Mouse (Mus musculus) forelimb bud, embryonic 11.5 days (tissue): ENCODE results near the gene Hif3a.

ENCODE experiments used
- DNase-seq: peaks from one replicate; pipeline ENCODE4 v3.0.0-alpha.2; 2012; ENCODE audit warnings: low read depth, low spot score

Hif3a gene

DNA sequence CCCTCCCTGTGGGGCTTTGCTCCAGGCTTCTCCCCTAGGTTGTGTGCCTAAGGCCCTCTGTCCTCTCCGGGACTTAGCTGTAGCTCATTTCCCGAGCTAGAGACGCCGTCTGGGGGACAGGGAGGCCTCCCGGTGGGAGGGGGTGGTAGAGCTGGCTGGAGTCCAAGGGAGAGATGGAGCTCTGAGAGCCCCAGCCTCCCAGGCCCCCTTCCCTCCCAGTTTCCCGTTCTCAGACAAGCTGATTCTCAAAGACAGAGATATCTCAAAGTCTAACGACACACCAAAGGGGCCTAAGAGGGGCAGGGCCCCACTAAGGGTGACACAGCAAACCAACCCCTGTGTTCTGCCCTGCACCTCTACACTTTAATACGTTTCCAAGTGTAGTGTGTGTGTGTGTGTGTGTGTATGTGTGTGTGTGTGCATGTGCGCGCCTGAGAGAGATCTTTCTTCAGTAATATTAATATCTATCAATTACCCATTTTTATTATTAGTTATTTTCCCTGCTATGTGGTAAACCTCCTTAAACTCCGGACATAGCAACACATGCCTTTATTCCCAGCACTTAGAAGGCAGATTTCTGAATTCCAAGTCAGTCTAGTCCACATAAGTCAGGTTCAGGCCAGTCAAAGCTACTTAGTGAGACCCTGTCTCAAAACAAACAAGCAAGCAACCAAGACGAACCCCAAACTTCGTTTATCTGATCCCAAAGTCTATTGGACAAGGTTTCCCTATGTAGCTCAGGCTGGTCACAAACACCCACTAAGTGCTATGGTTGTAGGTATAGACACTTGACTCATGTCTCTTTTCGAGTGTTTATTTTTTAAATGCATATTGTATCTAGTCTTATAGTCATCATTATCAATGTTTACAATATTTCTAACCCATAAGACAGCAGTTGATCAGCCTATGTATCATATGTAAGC lies 5.4 kb downstream of the Hif3a start:
- no peak for DNase-seq

- peak; percentile 80 for DNase-seq
Observed at GRCm38 (mm10) chr7:17056081-17056581, 6.1 kb downstream of the Hif3a start.

DNA sequence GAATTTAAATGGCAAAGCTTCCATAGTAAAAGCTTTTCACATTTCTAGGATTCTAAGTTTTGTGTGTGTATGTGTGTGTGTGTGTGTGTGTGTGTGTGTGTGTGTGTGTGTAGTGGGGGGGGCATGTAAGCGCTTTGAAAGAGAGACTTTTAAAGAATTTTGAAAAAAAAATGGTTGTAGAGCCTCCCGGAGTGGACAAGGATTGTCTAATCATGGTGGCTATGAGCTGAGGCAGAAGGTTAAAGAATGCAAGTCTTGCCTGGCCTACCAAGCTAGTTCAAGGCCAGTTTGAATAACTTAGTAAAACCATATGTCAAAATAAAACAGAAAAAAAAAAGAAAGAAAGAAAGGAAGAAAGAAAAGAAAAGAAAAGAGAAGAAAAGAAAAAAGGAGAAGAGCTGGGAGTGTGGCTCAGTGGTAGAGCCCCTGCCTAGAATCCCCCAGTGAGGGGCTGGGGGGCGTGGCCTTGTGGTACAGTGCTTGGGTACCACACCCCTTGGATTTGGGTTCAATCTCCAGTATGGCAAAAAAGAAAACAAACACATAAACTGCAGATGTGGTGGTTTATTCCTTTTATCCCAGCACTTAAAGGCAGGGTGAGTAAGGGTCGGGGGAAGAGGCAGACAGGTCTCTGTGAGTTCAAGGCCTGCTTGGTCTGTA lies 6.8 kb downstream of the Hif3a start:
- no peak for DNase-seq

DNA sequence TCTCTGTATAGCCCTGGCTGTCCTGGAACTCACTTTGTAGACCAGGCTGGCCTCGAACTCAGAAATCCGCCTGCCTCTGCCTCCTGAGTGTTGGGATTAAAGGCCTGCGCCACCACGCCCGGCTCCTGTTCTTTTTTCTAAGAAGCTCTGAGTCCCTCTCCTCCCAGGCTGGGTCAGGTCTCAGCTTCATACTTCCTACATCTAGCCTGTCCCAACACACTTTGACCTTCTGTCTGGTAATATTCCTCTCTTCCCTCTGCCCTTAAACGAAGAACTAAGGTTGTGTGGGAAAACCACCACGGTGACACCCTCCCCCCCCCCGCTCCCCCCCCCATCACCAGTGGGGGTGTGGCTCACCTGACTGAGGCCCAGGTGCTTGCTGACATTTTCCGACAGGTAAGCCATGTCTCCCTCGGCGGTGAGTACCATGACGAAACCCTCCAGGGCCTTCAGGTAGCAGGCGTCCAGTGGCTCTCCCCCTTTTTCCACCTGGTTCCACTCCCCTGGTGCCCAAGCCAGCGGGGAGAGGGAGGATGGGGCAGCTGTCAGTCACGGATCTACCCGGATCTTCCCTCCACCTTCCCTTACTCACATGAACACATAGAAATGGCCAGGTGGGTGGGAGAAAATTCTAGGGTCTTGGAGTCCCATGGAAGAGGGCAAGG lies 7.8 kb downstream of the Hif3a start:
- DNase-seq: no peak

DNA sequence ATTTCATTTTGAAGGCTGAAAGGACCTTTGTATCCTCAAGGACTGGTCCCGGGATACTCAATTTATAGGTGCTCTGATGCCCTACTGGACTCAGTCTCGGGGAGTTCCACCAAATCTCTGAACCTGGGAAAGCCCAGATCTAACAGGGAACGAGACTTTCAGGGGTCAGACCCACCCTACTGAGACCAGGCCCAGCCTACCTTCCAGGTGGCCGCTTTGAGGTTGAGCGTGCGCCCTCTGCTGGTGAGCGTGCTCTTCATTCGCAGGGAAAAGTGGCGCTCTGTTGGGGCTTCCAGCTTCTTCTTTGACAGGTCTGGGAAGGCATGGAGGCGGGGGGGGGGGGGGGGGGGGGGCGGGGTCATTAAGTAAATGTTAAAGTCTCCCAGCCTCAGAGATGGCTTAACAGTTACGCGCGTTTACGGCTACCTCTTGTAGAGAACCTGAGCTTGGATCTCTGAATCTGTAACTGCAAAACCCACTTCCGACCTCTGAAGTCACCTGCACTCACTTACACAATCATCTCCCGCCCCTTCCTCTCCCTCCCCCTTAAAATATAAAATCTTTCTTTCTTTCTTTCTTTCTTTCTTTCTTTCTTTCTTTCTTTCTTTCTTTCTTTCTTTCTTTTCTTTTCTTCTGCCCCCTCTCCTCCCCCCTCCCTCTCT lies 11.2 kb downstream of the Hif3a start:
- DNase-seq: peak; percentile 75

- DNase-seq: no peak
Observed at GRCm38 (mm10) chr7:17050491-17050890, 11.7 kb downstream of the Hif3a start.

- DNase-seq: no peak
Observed at GRCm38 (mm10) chr7:17048431-17049190, 13.6 kb downstream of the Hif3a start.

- DNase-seq: no peak
Observed at GRCm38 (mm10) chr7:17047041-17047682, 15.1 kb downstream of the Hif3a start.

GRCm38 (mm10) chr7:17045743-17046142 lies 16.5 kb downstream of the Hif3a start:
- no peak for DNase-seq

DNA sequence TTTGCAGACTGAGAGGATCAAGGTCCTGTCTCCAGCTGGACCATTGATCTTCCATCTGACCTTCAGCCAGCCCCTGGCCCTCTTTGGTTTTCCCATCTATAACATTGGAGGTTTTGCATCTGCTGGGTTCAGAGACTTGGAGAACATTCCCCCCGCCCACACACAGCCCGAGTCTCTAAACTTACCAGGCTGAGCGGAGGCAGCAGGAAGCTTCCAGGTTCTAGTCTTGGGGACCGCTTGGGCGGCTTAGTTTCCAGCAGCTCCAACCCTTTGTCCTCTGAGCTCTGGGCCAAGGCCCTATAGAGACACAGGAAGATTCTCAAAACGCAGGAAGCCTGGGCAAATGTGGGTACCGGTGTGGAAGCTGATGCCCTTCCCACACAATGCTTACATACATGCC lies 22.9 kb downstream of the Hif3a start:
- no peak for DNase-seq

DNA sequence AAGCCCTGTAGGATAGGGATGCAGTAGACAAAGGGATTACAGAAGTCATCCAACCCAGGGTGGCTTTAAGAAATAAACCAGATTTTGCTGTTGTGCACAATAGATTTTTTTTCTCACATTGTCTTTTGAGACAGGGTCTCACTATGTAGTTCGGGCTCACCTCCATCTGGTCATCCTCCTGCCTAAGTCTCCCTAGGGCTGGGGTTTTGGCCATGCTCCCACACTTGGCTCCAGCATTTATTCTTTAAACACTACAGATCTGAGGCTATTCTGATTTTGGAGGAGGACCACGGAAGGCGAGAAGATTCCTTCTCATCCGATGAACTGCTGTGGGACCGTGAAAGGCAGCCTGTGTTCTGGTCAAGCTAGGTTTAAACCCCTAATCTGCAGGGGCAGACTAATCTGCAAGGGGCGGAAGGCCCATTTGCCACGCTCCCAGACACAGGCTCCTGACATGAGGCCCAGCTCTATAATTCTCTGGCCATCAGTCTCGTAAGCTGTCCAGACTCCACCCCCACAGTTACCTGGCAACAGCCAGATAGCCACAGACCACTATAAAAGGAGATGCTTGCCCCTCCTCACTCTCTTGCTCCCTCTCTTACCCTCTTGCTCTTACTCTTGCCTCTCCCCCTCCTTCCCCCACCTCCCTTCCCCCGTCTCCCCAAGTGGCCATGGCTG lies 24.1 kb downstream of the Hif3a start:
- no peak for DNase-seq

GRCm38 (mm10) chr7:17030239-17030638 lies 32.0 kb downstream of the Hif3a start:
- DNase-seq: no peak

GRCm38 (mm10) chr7:17028923-17029322 lies 33.3 kb downstream of the Hif3a start:
- no peak for DNase-seq

DNA sequence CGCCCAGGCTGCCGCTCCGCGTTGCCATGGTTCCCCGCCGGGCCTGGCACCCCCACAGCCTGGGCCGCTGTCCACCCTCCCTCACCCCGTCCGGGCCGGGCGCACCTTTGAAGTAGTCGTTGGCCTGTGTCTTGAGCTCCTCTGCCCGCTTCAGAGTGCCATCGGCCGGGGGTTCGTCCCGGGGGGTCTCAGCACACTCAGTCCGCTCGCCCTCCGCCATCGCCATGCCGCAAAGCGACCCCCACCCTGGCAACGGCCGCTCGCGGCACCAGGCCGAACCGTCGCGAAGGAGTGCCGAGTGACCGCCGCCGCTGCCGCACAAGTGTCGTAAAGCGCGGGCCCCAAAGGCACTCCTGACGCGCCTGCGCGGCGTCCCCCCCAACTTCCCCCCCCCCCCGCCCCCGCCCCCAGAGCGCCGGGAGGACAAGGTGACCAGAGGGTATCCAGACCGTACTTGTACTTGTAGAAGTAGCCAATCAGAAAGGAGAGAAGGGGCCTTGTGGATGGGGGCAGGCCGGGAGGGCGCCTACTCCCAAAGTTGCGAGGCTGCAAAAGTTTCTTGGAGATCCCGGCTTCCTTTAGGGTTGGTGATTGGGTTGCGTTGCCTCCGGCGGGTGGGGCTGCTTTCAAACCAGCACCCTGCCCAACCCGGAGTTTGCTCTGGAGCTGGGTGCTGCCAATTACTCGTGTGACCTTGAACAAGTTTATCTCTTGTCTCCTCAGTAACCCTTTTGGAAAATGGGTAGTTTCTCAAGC lies 34.5 kb downstream of the Hif3a start, which contains the start of gene Ppp5c:
Ppp5c (minus strand) TSS at position 337 of the 756 bp plus-strand sequence.
- DNase-seq: peak; percentile 85

GRCm38 (mm10) chr7:17026710-17027587 lies 35.3 kb downstream of the Hif3a start:
- DNase-seq: peak; percentile 70

- no peak for DNase-seq
Observed at GRCm38 (mm10) chr7:17025896-17026622, 36.2 kb downstream of the Hif3a start.

DNA sequence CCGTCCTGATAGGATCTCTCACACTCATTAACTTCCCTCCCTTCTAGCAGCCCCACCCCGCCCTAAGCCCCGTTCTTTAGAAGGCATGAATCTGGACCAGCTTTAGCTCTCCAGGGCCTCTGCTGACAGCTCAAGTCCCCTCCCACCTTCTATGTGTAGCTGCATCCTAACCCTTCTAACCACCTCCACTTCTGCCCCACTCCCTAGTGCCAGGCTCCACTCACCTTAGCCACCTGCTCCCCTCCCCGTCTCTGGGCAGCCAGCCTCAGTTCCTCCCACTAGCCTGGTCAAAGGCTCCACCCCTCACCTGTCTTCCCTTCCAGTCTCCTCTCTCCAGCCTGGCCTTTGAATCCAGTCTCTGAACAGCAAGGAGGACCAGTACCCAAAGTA lies 36.7 kb downstream of the Hif3a start:
- no peak for DNase-seq
